Mouse (Mus musculus) right cerebral cortex, postnatal 4 days (tissue): ENCODE data around the gene Mllt6.
"Not testable (repeated sequence)": the region's sequence is repeated elsewhere in the genome, so short reads cannot be mapped to it uniquely, and the experiment has no call there.

Experiments used
- DNase-seq: peaks from one replicate; pipeline ENCODE4 v3.0.0-alpha.2; 2022

Mllt6 gene

GRCm38 (mm10) chr11:97662893-97663527 is at the start of gene Mllt6:
Gene Mllt6 (plus strand): TSS chr11:97663414.
- peak; percentile 81 for DNase-seq

GRCm38 (mm10) chr11:97615276-97615675 is 47.9 kb upstream of the Mllt6 start:
- DNase-seq = no peak

GRCm38 (mm10) chr11:97618368-97618767 is 44.8 kb upstream of the Mllt6 start:
- no peak for DNase-seq

GRCm38 (mm10) chr11:97619391-97619795 is 43.8 kb upstream of the Mllt6 start:
- DNase-seq = peak; percentile 83

GRCm38 (mm10) chr11:97622440-97622839 is 40.8 kb upstream of the Mllt6 start:
- DNase-seq = peak; percentile 63

- no peak for DNase-seq
Observed at GRCm38 (mm10) chr11:97623166-97623565, 40.0 kb upstream of the Mllt6 start.

- DNase-seq = no peak
Observed at GRCm38 (mm10) chr11:97625551-97625950, 37.7 kb upstream of the Mllt6 start.

- DNase-seq = no peak
Observed at GRCm38 (mm10) chr11:97626431-97626830, 36.8 kb upstream of the Mllt6 start.

- no peak for DNase-seq
Observed at GRCm38 (mm10) chr11:97626850-97627249, 36.4 kb upstream of the Mllt6 start.

GRCm38 (mm10) chr11:97627556-97628302 is 35.5 kb upstream of the Mllt6 start:
- no peak for DNase-seq

GRCm38 (mm10) chr11:97628303-97628567 is 35.0 kb upstream of the Mllt6 start:
- no peak for DNase-seq

GRCm38 (mm10) chr11:97628568-97629518 is 34.4 kb upstream of the Mllt6 start:
- DNase-seq = no peak

GRCm38 (mm10) chr11:97629576-97629975 is 33.6 kb upstream of the Mllt6 start, which contains the start of gene Epop:
Gene Epop (minus strand): TSS chr11:97629702.
- peak; percentile 86 for DNase-seq

- DNase-seq = no peak
Observed at GRCm38 (mm10) chr11:97631046-97631445, 32.2 kb upstream of the Mllt6 start.

GRCm38 (mm10) chr11:97631500-97631899 is 31.7 kb upstream of the Mllt6 start:
- DNase-seq = no peak

GRCm38 (mm10) chr11:97631938-97632337 is 31.3 kb upstream of the Mllt6 start:
- DNase-seq = peak; percentile 86

- not testable (repeated sequence) for DNase-seq
Observed at GRCm38 (mm10) chr11:97632440-97632839, 30.8 kb upstream of the Mllt6 start.

GRCm38 (mm10) chr11:97635468-97636019 is 27.7 kb upstream of the Mllt6 start:
- no peak for DNase-seq

- no peak for DNase-seq
Observed at GRCm38 (mm10) chr11:97641668-97642067, 21.5 kb upstream of the Mllt6 start.

GRCm38 (mm10) chr11:97642746-97643145 is 20.5 kb upstream of the Mllt6 start:
- no peak for DNase-seq

GRCm38 (mm10) chr11:97643380-97644055 is 19.7 kb upstream of the Mllt6 start:
- no peak for DNase-seq

GRCm38 (mm10) chr11:97644834-97645233 is 18.4 kb upstream of the Mllt6 start:
- peak; percentile 71 for DNase-seq

- not testable (repeated sequence) for DNase-seq
Observed at GRCm38 (mm10) chr11:97648541-97648940, 14.7 kb upstream of the Mllt6 start.
